Comparison of ENCODE assay signal across 34 mouse cellular contexts in the genomic region with DNA sequence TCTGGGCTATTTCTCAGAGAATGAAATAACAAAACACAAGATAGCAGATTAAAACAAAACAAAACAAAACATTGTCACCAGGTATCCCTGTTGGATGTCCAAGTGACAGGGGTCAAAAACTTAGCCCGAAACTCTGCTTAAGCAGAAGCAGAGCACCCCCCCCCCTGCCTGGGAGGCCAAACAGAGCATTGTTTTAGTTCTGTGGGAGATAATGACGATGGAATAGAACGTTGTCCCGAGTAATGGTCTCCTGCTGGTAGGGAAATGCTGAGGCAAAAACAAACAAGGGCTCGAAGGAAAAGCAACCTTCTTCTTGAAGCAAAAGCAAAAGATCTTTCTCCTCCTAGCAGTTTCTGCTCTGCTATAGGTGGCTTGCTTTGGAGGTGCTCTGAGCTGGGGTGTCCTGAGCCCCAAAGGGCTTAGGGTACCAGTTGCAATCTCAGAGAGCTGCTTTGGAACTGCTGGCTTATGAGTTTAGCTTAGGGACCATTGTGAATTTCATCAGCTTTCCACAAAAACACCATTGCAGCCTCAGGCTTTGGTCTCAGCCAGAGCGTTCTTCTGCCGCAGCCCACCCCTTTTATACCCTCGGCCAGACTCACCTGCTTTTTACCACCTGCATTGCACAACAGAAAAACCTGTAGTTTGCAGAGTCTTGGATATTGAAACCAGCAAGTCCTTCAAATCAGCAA. TPM values are rescaled to one million over a fixed set of nuclear protein-coding genes. Genes with fewer than 3 reads are reported as not detected.
DNase-seq lines count a peak whose midpoint lies in the region; ATAC-seq and TF ChIP-seq lines count a peak whose summit lies in the region.
"Had no signal": no experiment of that assay in that cellular context is flagged by ENCODE, and none has a peak within 500 bp of the region (broad histone marks: within the 10 kb centered on the region; RNA-seq: fewer than 3 reads in every experiment).

No protein-coding gene starts in this region.

- DNase-seq in forebrain, embryonic 11.5 days (ENCODE audit: low spot score): peak; percentile 54
- peak; percentile 23 for DNase-seq in neural tube, embryonic 10.5 days (ENCODE audit: extremely low spot score, low spot score)
- peak; percentile 40 for DNase-seq in retina, postnatal 1 day
- no peak for DNase-seq in adrenal gland, postnatal 10 days
- no peak for DNase-seq in stomach, postnatal 0 days (ENCODE audit: low spot score)
- DNase-seq: adrenal gland, adult 2 months; cerebellum, adult 18-20 months; heart, postnatal 10 days; kidney, adult 2 months; layer of hippocampus, adult 9-11 months; lung, postnatal 36 days; thymus, postnatal 25 days had no signal

- H3K9ac ChIP-seq in forebrain, embryonic 11.5 days (ENCODE audit: low read length): no peak overlapping the region
- H3K9ac ChIP-seq in forebrain, embryonic 15.5 days (replicated peaks): no peak overlapping the region
- no peak overlapping the region for H3K9ac ChIP-seq in neural tube, embryonic 15.5 days (replicated peaks)
- no peak overlapping the region for H3K9ac ChIP-seq in forebrain, embryonic 13.5 days
- no peak overlapping the region for H3K9ac ChIP-seq in stomach, postnatal 0 days (ENCODE audit: low read length)
- H3K9ac ChIP-seq: embryonic facial prominence, embryonic 12.5 days; hindbrain, embryonic 12.5 days; limb, embryonic 15.5 days; liver, embryonic 15.5 days; lung, embryonic 15.5 days; midbrain, embryonic 15.5 days had no signal

- no peak for ATAC-seq in forebrain, embryonic 11.5 days (replicated peaks; ENCODE audit: low FRiP score)
- ATAC-seq in forebrain, embryonic 15.5 days (replicated peaks): no peak
- no peak for ATAC-seq in neural tube, embryonic 15.5 days (ENCODE audit: low FRiP score)
- no peak for ATAC-seq in forebrain, embryonic 13.5 days
- no peak for ATAC-seq in stomach, postnatal 0 days (ENCODE audit: low FRiP score, low TSS enrichment)
- ATAC-seq: inflammation-experienced regulatory T-cells, adult 6 months; midbrain, embryonic 15.5 days had no signal

- no peaks in the 10 kb centered on the region for H3K9me3 ChIP-seq in forebrain, embryonic 11.5 days (ENCODE audit: control insufficient read depth, low read length)
- no peaks in the 10 kb centered on the region for H3K9me3 ChIP-seq in forebrain, embryonic 15.5 days
- no peaks in the 10 kb centered on the region for H3K9me3 ChIP-seq in neural tube, embryonic 15.5 days (replicated peaks)
- no peaks in the 10 kb centered on the region for H3K9me3 ChIP-seq in forebrain, embryonic 13.5 days (replicated peaks)
- H3K9me3 ChIP-seq in stomach, postnatal 0 days (ENCODE audit: control insufficient read depth, low read length): no peaks in the 10 kb centered on the region
- H3K9me3 ChIP-seq: embryonic facial prominence, embryonic 12.5 days; hindbrain, embryonic 12.5 days; limb, embryonic 15.5 days; liver, embryonic 15.5 days; lung, embryonic 15.5 days; megakaryocyte, embryonic 14.5 days; midbrain, embryonic 15.5 days had no signal

- H3K27me3 ChIP-seq in forebrain, embryonic 11.5 days (ENCODE audit: control insufficient read depth, insufficient read depth, low read length): peaks cover 67% of the 10 kb centered on the region
- peaks cover 69% of the 10 kb centered on the region for H3K27me3 ChIP-seq in forebrain, embryonic 15.5 days
- H3K27me3 ChIP-seq in neural tube, embryonic 15.5 days (replicated peaks): peaks cover 92% of the 10 kb centered on the region
- peaks cover 94% of the 10 kb centered on the region for H3K27me3 ChIP-seq in forebrain, embryonic 13.5 days
- H3K27me3 ChIP-seq in stomach, postnatal 0 days (ENCODE audit: control insufficient read depth, insufficient read depth, low read length): peaks cover 21% of the 10 kb centered on the region

- no peak for TF ChIP-seq CTCF in stomach, postnatal 0 days (IDR thresholded peaks at IDR 0.05; ENCODE audit: low read depth)

- no peak for TF ChIP-seq EP300 in stomach, postnatal 0 days (optimal IDR thresholded peaks at IDR 0.05)

- no peak overlapping the region for H3K4me3 ChIP-seq in forebrain, embryonic 11.5 days (ENCODE audit: low read depth, low read length)
- no peak overlapping the region for H3K4me3 ChIP-seq in forebrain, embryonic 15.5 days
- H3K4me3 ChIP-seq in neural tube, embryonic 15.5 days (replicated peaks): no peak overlapping the region
- no peak overlapping the region for H3K4me3 ChIP-seq in forebrain, embryonic 13.5 days
- H3K4me3 ChIP-seq in stomach, postnatal 0 days (ENCODE audit: low read depth, low read length): no peak overlapping the region
- H3K4me3 ChIP-seq: embryonic facial prominence, embryonic 12.5 days; hindbrain, embryonic 12.5 days; limb, embryonic 15.5 days; liver, embryonic 15.5 days; lung, embryonic 15.5 days; megakaryocyte, embryonic 14.5 days; midbrain, embryonic 15.5 days had no signal

- H3K4me2 ChIP-seq in forebrain, embryonic 11.5 days (ENCODE audit: low read depth, low read length, severe bottlenecking): 0 out of 2 replicates have a peak overlapping the region, but pooled peaks have one; percentile 1
- H3K4me2 ChIP-seq in forebrain, embryonic 15.5 days (replicated peaks): no peak overlapping the region
- no peak overlapping the region for H3K4me2 ChIP-seq in neural tube, embryonic 15.5 days
- peak overlapping the region; percentile 24 for H3K4me2 ChIP-seq in forebrain, embryonic 13.5 days
- H3K4me2 ChIP-seq in stomach, postnatal 0 days (replicated peaks; ENCODE audit: low read depth): no peak overlapping the region
- H3K4me2 ChIP-seq: embryonic facial prominence, embryonic 12.5 days; heart, embryonic 11.5 days; hindbrain, embryonic 12.5 days; limb, embryonic 15.5 days; liver, embryonic 15.5 days; lung, embryonic 15.5 days; midbrain, embryonic 15.5 days had no signal

- H3K4me1 ChIP-seq in forebrain, embryonic 11.5 days (replicated peaks; ENCODE audit: control insufficient read depth, insufficient read depth, low read length): peaks cover 6% of the 10 kb centered on the region; the same call in 1 of the 2 replicates
- peaks cover 8% of the 10 kb centered on the region for H3K4me1 ChIP-seq in forebrain, embryonic 15.5 days
- peaks cover 4% of the 10 kb centered on the region for H3K4me1 ChIP-seq in neural tube, embryonic 15.5 days
- H3K4me1 ChIP-seq in forebrain, embryonic 13.5 days: peaks cover 8% of the 10 kb centered on the region
- H3K4me1 ChIP-seq in stomach, postnatal 0 days (replicated peaks; ENCODE audit: control insufficient read depth, insufficient read depth): no peaks in the 10 kb centered on the region

- no peak overlapping the region for H3K27ac ChIP-seq in forebrain, embryonic 11.5 days (ENCODE audit: low read depth, low read length)
- H3K27ac ChIP-seq in forebrain, embryonic 15.5 days (replicated peaks): no peak overlapping the region
- no peak overlapping the region for H3K27ac ChIP-seq in neural tube, embryonic 15.5 days (replicated peaks)
- H3K27ac ChIP-seq in forebrain, embryonic 13.5 days: no peak overlapping the region
- no peak overlapping the region for H3K27ac ChIP-seq in stomach, postnatal 0 days (replicated peaks)
- H3K27ac ChIP-seq: embryonic facial prominence, embryonic 12.5 days; hindbrain, embryonic 12.5 days; kidney, postnatal 0 days; limb, embryonic 15.5 days; liver, embryonic 15.5 days; lung, embryonic 15.5 days; midbrain, embryonic 15.5 days had no signal

- H3K36me3 ChIP-seq in forebrain, embryonic 11.5 days (ENCODE audit: control insufficient read depth, insufficient read depth, low read length): no peaks in the 10 kb centered on the region
- H3K36me3 ChIP-seq in forebrain, embryonic 15.5 days: no peaks in the 10 kb centered on the region
- no peaks in the 10 kb centered on the region for H3K36me3 ChIP-seq in neural tube, embryonic 15.5 days
- H3K36me3 ChIP-seq in forebrain, embryonic 13.5 days (ENCODE audit: poor library complexity, severe bottlenecking): no peaks in the 10 kb centered on the region
- H3K36me3 ChIP-seq in stomach, postnatal 0 days (ENCODE audit: control insufficient read depth, insufficient read depth, low read length): no peaks in the 10 kb centered on the region
- H3K36me3 ChIP-seq: embryonic facial prominence, embryonic 12.5 days; hindbrain, embryonic 12.5 days; limb, embryonic 15.5 days; liver, embryonic 15.5 days; lung, embryonic 15.5 days; midbrain, embryonic 15.5 days had no signal

- under 1% methylated on average over 8 of the region's 8 CpGs for WGBS in forebrain, embryonic 11.5 days
- WGBS in forebrain, embryonic 15.5 days: 5% methylated on average over 8 of the region's 8 CpGs
- 1% methylated on average over 8 of the region's 8 CpGs for WGBS in neural tube, embryonic 15.5 days
- 3% methylated on average over 8 of the region's 8 CpGs for WGBS in forebrain, embryonic 13.5 days
- 3% methylated on average over 8 of the region's 8 CpGs for WGBS in stomach, postnatal 0 days

RNA-seq across cellular contexts. Expression of a gene that starts 20.7 kb away (rescaled TPM):
- polyA plus RNA-seq in forebrain, embryonic 11.5 days (2014; fragmentation: Nextera tagmentation; extraction: Ambion mirVana): 5.8 and 6.0 TPM in 2 replicates
- 5.0 and 5.5 TPM in 2 replicates for polyA plus RNA-seq in forebrain, embryonic 15.5 days (2015; fragmentation: Nextera tagmentation; extraction: Ambion mirVana)
- not detected in 2 replicates for polyA plus RNA-seq in neural tube, embryonic 15.5 days (2015; fragmentation: Nextera tagmentation; extraction: Ambion mirVana)
- 0.90 and 1.0 TPM in 2 replicates for polyA plus RNA-seq in forebrain, embryonic 13.5 days (2015; fragmentation: Nextera tagmentation; extraction: Ambion mirVana)
- not detected for total RNA-seq in adrenal gland, postnatal 10 days (2021)
- not detected in 2 replicates for polyA plus RNA-seq in stomach, postnatal 0 days (2015; fragmentation: Nextera tagmentation; extraction: Ambion mirVana)
- total RNA-seq: adrenal gland, adult 2 months; ES-E14; gastrocnemius, adult 8-10 months; granulocyte monocyte progenitor cell, adult 5-6 weeks; heart, postnatal 10 days had no signal
- polyA plus RNA-seq: adrenal gland, adult 2 months; heart, embryonic 11.5 days; hindbrain, embryonic 12.5 days; inflammation-experienced regulatory T-cells, adult 6 months; kidney, adult 2 months; kidney, postnatal 0 days; large intestine, adult 2 months; limb, embryonic 15.5 days; liver, embryonic 15.5 days; lung, embryonic 15.5 days; neural tube, embryonic 14.5 days; small intestine, adult 2 months had no signal

RNA-seq across cellular contexts. Expression of a gene that starts 28.4 kb away (rescaled TPM):
- polyA plus RNA-seq in forebrain, embryonic 11.5 days (2014; fragmentation: Nextera tagmentation; extraction: Ambion mirVana): not detected in 2 replicates
- polyA plus RNA-seq in forebrain, embryonic 15.5 days (2015; fragmentation: Nextera tagmentation; extraction: Ambion mirVana): not detected in 2 replicates
- 0.14 and 0.27 TPM in 2 replicates for polyA plus RNA-seq in neural tube, embryonic 15.5 days (2015; fragmentation: Nextera tagmentation; extraction: Ambion mirVana)
- polyA plus RNA-seq in forebrain, embryonic 13.5 days (2015; fragmentation: Nextera tagmentation; extraction: Ambion mirVana): not detected in 2 replicates
- not detected for total RNA-seq in adrenal gland, postnatal 10 days (2021)
- 0.04 TPM in 1 of 2 replicates, not detected in the other for polyA plus RNA-seq in stomach, postnatal 0 days (2015; fragmentation: Nextera tagmentation; extraction: Ambion mirVana)
- total RNA-seq: adrenal gland, adult 2 months; gastrocnemius, adult 8-10 months; granulocyte monocyte progenitor cell, adult 5-6 weeks; heart, postnatal 10 days; left cerebral cortex, adult 18-20 months; left cerebral cortex, postnatal 25 days had no signal
- polyA plus RNA-seq: adrenal gland, adult 2 months; embryonic facial prominence, embryonic 12.5 days; frontal cortex, adult 2 months; heart, embryonic 11.5 days; hindbrain, embryonic 12.5 days; inflammation-experienced regulatory T-cells, adult 6 months; kidney, adult 2 months; kidney, postnatal 0 days; large intestine, adult 2 months; limb, embryonic 15.5 days; liver, embryonic 15.5 days; lung, embryonic 15.5 days; midbrain, embryonic 15.5 days; neural tube, embryonic 14.5 days; small intestine, adult 2 months had no signal

Comparison
In these comparisons a context has a peak if more than half of its experiments do, and no peak if none do; other contexts are left out.
1. H3K4me2 ChIP-seq: peak in forebrain, embryonic 11.5 days (single experiment) and forebrain, embryonic 13.5 days (single experiment); none in forebrain, embryonic 15.5 days (single experiment), neural tube, embryonic 15.5 days (single experiment) and stomach, postnatal 0 days (single experiment).
2. DNase-seq: peak in forebrain, embryonic 11.5 days (single experiment), neural tube, embryonic 10.5 days (single experiment) and retina, postnatal 1 day (single experiment); none in adrenal gland, postnatal 10 days (single experiment) and stomach, postnatal 0 days (single experiment).